Mouse (Mus musculus) embryonic fibroblast, embryonic 13.5 days (primary cell): Measurements from ENCODE around the gene Plekha7. TPM values are rescaled to one million over a fixed set of nuclear protein-coding genes. Genes with fewer than 3 reads are reported as not detected.

Experiments used
- H3K27ac ChIP-seq: 2 replicates; pipeline ENCODE4 v1.5.1; 2012; ENCODE audit warnings: low read length, control low read depth, inconsistent platforms; ENCODE audit not compliant: insufficient read depth
- H3K4me1 ChIP-seq: 2 replicates; pipeline ENCODE4 v1.6.1; 2011; ENCODE audit warnings: low read length; ENCODE audit not compliant: control insufficient read depth, insufficient read depth
- H3K4me3 ChIP-seq: 2 replicates; pipeline ENCODE4 v1.5.1; 2011; ENCODE audit warnings: mild to moderate bottlenecking, control low read depth, low read length; ENCODE audit not compliant: insufficient read depth
- CTCF ChIP-seq: IDR thresholded peaks from 2 replicates; pipeline ENCODE4 v1.5.1; 2011; ENCODE audit warnings: mild to moderate bottlenecking, control low read depth, low read length, moderate library complexity, borderline replicate concordance; ENCODE audit not compliant: insufficient read depth
- POLR2A ChIP-seq: IDR thresholded peaks from 2 replicates; pipeline ENCODE4 v1.6.1; 2011; ENCODE audit warnings: low read depth, mild to moderate bottlenecking, control low read depth, low read length, moderate library complexity
- polyA plus RNA-seq: library from polyadenylated mRNA; stranded (reverse); fragments of >200 nt; gene quantifications from 2 replicates; pipeline ENCODE4 v1.2.4, GENCODE M21; 2011; ENCODE audit warnings: low read depth; ENCODE audit not compliant: missing spikeins, insufficient read length

Gene Plekha7
- polyA plus RNA-seq, 1 experiment: 5.8 TPM

GRCm38 (mm10) chr7:116206806-116207571, 101.2 kb downstream of the Plekha7 start:
- Histone ChIP-seq H3K4me1 (peaks cover 4% of the 10 kb centered on the region; the same call in 1 of the 2 replicates), H3K4me3 (no peak overlapping the region), H3K27ac (no peak overlapping the region)
- TF ChIP-seq CTCF: no peak
- TF ChIP-seq POLR2A: no peak

- TF ChIP-seq POLR2A: no peak
- TF ChIP-seq CTCF: no peak
- Histone ChIP-seq H3K4me3 (no peak overlapping the region), H3K27ac (no peak overlapping the region), H3K4me1 (peaks cover 4% of the 10 kb centered on the region; the same call in 1 of the 2 replicates)
Measured at GRCm38 (mm10) chr7:116205451-116205850, 102.7 kb downstream of the Plekha7 start.

GRCm38 (mm10) chr7:116202033-116202681, 106.0 kb downstream of the Plekha7 start:
- Histone ChIP-seq H3K4me1 (peaks cover 4% of the 10 kb centered on the region; the same call in 1 of the 2 replicates), H3K4me3 (no peak overlapping the region), H3K27ac (no peak overlapping the region)
- TF ChIP-seq CTCF: no peak
- no peak for TF ChIP-seq POLR2A

- no peak overlapping the region for H3K27ac ChIP-seq
- TF ChIP-seq CTCF: no peak
- no peak for TF ChIP-seq POLR2A
- peaks cover 4% of the 10 kb centered on the region; the same call in 1 of the 2 replicates for H3K4me1 ChIP-seq
- no peak overlapping the region for H3K4me3 ChIP-seq
Measured at GRCm38 (mm10) chr7:116200951-116201351, 107.2 kb downstream of the Plekha7 start.

- Histone ChIP-seq H3K4me3 (no peak overlapping the region), H3K4me1 (peaks cover 4% of the 10 kb centered on the region; the same call in 1 of the 2 replicates), H3K27ac (no peak overlapping the region)
- TF ChIP-seq POLR2A (no peak), CTCF (no peak)
Measured at GRCm38 (mm10) chr7:116200544-116200943, 107.6 kb downstream of the Plekha7 start.

- peaks cover 4% of the 10 kb centered on the region; the same call in 1 of the 2 replicates for H3K4me1 ChIP-seq
- no peak overlapping the region for H3K4me3 ChIP-seq
- H3K27ac ChIP-seq: no peak overlapping the region
- TF ChIP-seq CTCF (no peak), POLR2A (no peak)
Measured at GRCm38 (mm10) chr7:116198902-116199301, 109.3 kb downstream of the Plekha7 start.

GRCm38 (mm10) chr7:116198407-116198806, 109.8 kb downstream of the Plekha7 start:
- Histone ChIP-seq H3K27ac (no peak overlapping the region), H3K4me3 (no peak overlapping the region), H3K4me1 (no peaks in the 10 kb centered on the region; the same call in 1 of the 2 replicates)
- no peak for TF ChIP-seq CTCF
- no peak for TF ChIP-seq POLR2A

GRCm38 (mm10) chr7:116196974-116197679, 111.0 kb downstream of the Plekha7 start:
- no peak overlapping the region for H3K4me3 ChIP-seq
- no peaks in the 10 kb centered on the region; the same call in 1 of the 2 replicates for H3K4me1 ChIP-seq
- no peak overlapping the region for H3K27ac ChIP-seq
- TF ChIP-seq POLR2A (no peak), CTCF (no peak)

- H3K4me1 ChIP-seq: peaks cover 6% of the 10 kb centered on the region; the same call in 1 of the 2 replicates
- no peak for TF ChIP-seq POLR2A
- TF ChIP-seq CTCF: no peak
- no peak overlapping the region for H3K27ac ChIP-seq
- no peak overlapping the region for H3K4me3 ChIP-seq
Measured at GRCm38 (mm10) chr7:116194996-116195395, 113.2 kb downstream of the Plekha7 start.

- no peak for TF ChIP-seq CTCF
- TF ChIP-seq POLR2A: no peak
- Histone ChIP-seq H3K27ac (no peak overlapping the region), H3K4me3 (no peak overlapping the region), H3K4me1 (peaks cover 6% of the 10 kb centered on the region; the same call in 1 of the 2 replicates)
Measured at GRCm38 (mm10) chr7:116192966-116193365, 115.2 kb downstream of the Plekha7 start.
